Mouse (Mus musculus) small intestine, adult 2 months (tissue): ENCODE results near the gene Aplp1.
"Not testable (repeated sequence)": the region's sequence is repeated elsewhere in the genome, so short reads cannot be mapped to it uniquely, and the experiment has no call there.

ENCODE experiments used
- CTCF ChIP-seq: fragments of 200-500 bp; IDR thresholded peaks from 2 replicates; pipeline ENCODE4 v1.5.1; 2012; ENCODE audit warnings: low read depth, mild to moderate bottlenecking, control low read depth, inconsistent platforms, low read length, moderate library complexity, mixed read lengths; ENCODE audit not compliant: insufficient replicate concordance, insufficient read length; ENCODE audit errors: extremely low read depth
- POLR2A ChIP-seq: fragments of 200-500 bp; IDR thresholded peaks from 2 replicates; pipeline ENCODE4 v1.6.1; 2012; ENCODE audit warnings: low read depth, mild to moderate bottlenecking, control low read depth, inconsistent platforms, low read length, moderate library complexity

DNA sequence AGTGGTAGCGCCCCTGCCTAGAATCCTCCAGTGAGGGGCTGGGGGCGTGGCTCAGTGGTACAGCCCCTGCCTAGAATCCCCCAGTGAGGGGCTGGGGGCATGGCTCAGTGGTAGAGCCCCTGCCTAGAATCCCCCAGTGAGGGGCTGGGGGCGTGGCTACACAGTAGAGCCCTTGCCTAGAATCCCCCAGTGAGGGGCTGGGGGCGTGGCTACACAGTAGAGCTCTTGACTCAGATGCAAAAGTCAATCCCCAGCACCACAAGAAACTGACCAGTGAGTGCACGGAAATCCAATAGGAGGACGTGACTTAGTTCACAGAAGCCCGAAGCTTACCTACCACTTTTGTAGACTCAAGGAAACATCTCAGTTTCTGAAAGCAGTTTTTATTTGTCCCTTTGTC lies 30.8 kb upstream of the Aplp1 start:
- not testable (repeated sequence) for TF ChIP-seq POLR2A, CTCF
